Mouse (Mus musculus): ENCODE measurements around the gene Ptcd3. TPM values are rescaled to one million over a fixed set of nuclear protein-coding genes. Genes with fewer than 3 reads are reported as not detected.
"Not testable (repeated sequence)": the region's sequence is repeated elsewhere in the genome, so short reads cannot be mapped to it uniquely, and the experiment has no call there.

Gene Ptcd3
- total RNA-seq (2017), result 70.3 to 105 TPM (median 72.5 TPM) in 3 replicates

DNA sequence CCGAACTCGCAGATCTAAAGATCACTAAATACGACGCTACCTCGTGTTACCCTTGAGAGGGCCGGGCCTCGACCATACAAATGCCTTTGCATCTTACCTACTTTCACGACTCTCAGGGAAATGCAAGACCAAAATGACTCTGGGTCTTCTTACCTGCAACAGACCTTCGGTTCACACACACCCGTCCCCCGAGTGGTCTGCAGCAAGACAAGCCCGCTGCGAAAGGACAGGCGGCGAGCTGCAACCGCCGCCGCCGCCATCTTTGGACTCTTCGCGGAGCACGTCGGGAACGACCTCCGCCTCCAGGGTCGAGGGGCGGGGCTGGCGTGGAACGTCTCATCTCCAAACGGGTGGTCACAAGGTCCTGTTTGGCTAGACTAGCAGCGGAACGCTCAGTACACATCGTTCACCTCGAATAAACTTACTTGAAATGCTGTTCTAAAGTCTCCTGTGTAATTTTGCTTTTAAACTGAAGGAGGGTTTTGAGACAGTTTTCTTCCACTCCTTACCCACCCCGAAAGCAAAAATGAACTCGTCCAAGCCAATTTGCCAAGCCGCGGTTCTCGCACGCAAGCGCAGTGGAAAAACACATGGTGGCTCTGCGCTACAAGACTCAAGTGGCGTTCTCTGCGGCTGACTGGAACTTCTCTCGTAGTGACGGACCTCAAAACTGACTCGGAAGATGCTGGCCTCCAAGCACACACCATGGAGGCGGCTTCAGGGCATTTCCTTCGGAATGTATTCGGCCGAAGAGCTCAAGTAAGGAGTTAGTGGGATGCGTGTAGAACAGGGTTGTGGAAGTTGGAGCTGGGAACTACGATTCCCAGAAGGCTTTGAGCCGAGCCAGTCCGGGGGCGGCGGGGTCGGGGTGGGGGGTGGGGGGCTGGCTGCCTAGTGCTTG lies at the start of gene Ptcd3, which contains the start of gene Polr1a:
Ptcd3 (minus strand) TSS at position 270 of the 901 bp plus-strand sequence.
Polr1a (plus strand) TSS at position 573 of the 901 bp plus-strand sequence.
- peak; percentile 90 for ATAC-seq (replicated peaks; ENCODE audit: insufficient number of reproducible peaks, low FRiP score, low TSS enrichment, poor library complexity, severe bottlenecking)

DNA sequence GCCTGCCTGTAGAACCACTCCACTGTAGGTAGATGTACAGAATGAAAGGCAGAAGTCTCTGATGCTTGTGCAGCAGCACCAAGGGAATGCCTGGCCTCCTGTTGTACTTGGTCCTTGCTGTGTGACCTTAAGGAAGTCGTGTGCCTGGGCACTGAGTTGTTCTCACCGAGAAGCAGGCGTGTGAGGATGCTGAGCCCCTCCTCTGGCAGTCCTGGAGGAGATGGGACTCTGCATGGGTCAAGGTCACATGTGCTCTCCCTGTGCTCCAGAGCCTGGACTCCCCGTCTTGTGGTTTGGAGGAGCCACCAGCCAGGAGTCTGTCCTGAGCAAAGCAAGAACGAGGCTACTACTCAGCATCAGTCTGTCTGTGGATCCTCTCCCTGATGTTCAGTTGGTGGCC lies 42.6 kb upstream of the Ptcd3 start:
- ATAC-seq (replicated peaks; ENCODE audit: insufficient number of reproducible peaks, low FRiP score, low TSS enrichment, poor library complexity, severe bottlenecking), result peak; percentile 51; the same call in 1 of the 2 replicates

DNA sequence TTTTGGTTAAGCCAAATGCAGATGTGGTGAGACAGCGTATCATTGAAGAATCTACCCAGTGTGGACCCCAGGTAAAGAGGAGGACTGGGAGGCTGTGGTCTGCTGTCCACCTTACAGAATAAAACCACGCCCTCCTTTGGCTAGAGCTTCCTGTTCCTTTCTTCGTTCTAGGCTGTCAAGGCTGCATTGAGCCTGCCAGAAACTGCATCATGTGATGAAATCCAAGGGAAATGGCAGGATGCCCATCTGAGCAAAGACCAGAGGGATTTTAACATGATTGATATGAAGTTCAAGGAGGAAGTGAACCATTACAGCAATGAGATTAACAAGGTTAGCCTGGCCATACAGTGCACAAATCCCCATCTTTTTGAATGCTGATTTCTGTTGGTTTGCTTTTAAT lies 42.0 kb upstream of the Ptcd3 start:
- peak; percentile 47; the same call in 1 of the 2 replicates for ATAC-seq (replicated peaks; ENCODE audit: insufficient number of reproducible peaks, low FRiP score, low TSS enrichment, poor library complexity, severe bottlenecking)

DNA sequence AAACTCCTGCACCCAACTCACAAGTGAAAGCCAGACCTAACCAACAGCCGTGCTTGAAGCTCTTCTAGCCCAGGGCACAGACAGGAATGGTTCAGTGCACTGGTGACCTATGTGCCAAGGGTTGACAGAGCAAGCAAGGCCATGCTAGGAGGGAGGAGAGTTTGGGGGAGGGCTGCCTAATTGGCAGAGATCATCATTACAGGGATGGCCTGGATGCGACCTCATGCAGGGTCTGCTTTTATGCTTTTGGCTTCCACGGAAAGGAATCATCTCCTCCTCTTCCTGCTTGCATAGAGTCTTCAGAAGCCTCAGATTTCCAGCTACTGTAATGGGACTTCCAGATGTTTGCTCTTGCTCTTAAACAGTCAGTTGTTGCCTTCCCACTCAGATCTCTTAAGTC lies 41.2 kb upstream of the Ptcd3 start:
- ATAC-seq (replicated peaks; ENCODE audit: insufficient number of reproducible peaks, low FRiP score, low TSS enrichment, poor library complexity, severe bottlenecking), result no peak

DNA sequence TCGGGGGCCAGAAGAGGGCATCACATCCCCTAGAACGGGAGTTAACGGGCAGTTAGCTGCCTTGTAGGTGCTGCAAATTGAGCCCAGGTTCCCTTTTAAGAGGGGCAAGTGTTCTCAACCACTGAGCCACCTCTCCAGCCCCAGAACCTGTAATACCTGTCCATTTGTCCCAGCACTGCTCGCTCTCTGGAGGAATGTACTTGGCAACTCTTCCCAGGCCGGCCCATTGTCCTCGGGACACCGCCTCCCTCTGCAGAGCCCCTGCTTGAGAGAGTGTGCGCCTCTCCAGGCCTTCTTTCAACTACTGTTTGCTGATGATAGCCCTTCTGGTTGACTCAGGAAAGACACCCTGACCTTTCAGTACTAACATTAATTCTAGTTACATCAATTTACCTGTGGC lies 37.6 kb upstream of the Ptcd3 start:
- no peak for ATAC-seq (replicated peaks; ENCODE audit: insufficient number of reproducible peaks, low FRiP score, low TSS enrichment, poor library complexity, severe bottlenecking)

DNA sequence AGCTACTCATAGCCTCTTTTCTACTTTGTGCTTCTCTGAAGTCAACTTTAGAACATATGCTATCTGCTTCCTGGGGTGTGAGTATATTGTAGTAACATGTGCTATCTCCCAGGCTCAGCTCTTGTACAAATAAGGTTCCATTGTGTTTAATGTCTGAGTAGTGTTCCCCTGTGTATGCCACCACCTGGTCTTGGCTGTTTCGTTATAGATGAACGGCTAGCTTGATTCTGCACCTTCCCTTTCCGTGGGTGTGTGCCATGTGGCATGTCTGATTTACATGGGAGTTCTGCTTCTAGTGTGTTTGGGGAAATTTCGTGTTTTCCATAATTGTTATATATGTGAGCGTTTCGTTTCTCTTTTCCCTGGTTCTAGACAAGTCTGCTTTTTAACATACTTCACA lies 36.6 kb upstream of the Ptcd3 start:
- no peak for ATAC-seq (replicated peaks; ENCODE audit: insufficient number of reproducible peaks, low FRiP score, low TSS enrichment, poor library complexity, severe bottlenecking)

DNA sequence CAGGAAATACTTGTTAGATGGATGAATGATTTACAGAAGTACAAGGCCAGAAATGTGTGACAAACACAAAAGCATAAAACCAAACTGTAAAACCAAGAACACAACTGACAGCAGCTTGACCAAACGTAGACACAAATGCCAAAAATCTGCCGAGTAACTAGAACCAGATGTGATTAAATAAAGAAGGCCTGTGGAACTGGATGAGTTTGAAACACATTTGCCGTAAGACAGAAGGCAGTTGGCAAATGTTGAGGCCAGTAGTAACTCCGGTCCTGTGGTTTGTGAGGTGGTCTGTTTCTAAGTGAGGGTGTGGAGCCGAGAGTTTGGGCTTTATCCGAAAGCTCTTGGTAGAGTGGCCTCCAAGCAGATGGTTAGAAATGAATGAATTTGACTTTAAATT lies 32.4 kb upstream of the Ptcd3 start:
- no peak for ATAC-seq (replicated peaks; ENCODE audit: insufficient number of reproducible peaks, low FRiP score, low TSS enrichment, poor library complexity, severe bottlenecking)

DNA sequence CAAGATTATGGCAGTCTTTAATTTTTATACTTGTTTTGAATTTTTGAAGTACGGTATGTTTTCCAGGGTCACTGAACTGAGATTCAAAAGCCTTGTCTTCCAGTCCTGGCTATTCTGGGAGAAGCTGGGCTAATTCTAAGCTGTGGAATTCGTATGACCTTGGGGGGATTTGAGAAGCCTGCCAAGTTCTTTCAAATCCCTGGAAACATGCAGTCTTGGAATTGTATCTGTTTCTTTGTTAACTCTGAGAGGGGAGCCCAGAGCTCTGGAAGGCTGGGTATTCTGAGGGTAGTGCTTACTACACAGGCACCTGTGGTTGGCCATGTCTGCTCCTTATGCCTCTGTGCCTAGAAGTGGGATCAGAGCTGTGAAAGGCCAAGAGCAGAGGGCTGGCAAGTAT lies 27.2 kb upstream of the Ptcd3 start:
- ATAC-seq (replicated peaks; ENCODE audit: insufficient number of reproducible peaks, low FRiP score, low TSS enrichment, poor library complexity, severe bottlenecking), result no peak

DNA sequence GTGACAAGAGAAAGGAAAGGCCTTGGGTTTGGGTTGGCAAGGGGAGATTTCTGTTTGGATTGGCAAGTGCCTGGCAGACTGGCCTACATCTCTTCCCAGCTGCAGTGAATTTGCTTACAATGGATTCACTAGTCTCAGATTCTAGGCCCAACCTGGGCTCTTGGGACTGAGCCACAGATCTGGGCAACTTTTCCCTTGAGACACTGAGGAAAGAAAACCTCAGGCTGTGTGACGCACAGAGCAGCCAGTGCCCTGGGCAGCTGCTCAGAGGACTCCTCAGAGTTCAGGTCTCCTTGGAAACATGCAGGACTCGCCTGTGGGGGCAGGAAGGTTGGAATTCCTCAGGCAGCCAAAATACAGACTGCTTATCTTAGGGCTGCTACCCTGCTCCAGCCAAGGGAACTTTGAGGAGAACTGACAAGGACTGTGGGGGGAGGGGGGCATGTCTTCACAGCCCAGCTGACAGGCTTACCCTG lies 25.6 kb upstream of the Ptcd3 start:
- no peak for ATAC-seq (replicated peaks; ENCODE audit: insufficient number of reproducible peaks, low FRiP score, low TSS enrichment, poor library complexity, severe bottlenecking)

DNA sequence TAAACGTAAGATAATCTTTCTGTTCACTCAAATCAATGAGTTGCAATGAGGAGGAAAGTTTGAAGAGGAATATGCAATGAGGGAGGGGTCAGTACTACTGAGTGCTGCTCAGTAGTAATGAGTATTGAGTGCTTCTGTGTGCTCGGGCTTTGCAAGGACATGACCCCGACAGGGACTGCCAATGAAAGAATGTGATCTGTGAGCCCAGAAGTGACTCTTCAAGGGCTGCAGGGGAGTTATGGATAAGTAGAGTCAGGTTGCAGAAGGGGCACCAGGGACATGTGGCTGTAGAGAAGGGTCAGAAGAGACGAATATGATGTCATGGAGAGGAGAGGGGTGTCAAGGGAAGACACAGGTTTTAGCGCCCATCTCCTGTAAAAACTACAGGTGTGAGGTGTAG lies 23.8 kb upstream of the Ptcd3 start:
- no peak for ATAC-seq (replicated peaks; ENCODE audit: insufficient number of reproducible peaks, low FRiP score, low TSS enrichment, poor library complexity, severe bottlenecking)

DNA sequence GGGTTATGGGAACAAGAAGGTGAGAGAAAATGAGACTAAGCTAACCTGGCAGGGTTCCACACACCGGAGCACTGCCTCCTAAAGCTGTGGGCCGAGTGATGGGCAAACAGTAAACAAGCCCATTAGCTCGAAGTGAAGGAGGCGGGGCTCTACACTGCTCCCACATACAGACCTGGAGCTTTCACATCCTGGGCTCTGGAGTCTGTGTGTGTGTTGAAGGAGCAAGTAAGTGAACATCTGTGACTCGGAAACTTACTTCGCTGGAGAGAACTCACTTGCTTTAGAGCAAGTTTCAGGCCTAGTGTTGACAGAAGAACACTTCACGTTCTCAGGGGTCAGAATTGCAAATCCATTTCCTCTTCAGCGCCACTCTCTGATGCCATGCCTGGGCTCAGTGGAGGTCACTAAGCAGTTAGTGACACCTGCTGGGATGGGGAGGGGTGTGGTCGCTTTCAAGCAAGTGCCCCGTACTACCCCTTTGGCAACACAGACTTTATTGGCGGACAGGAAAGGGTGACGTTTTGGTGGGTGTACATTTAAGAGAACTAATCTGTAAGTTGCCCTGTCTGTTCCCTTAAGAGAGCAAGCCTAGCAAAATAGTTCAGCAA lies 22.4 kb upstream of the Ptcd3 start:
- peak; percentile 36 for ATAC-seq (replicated peaks; ENCODE audit: insufficient number of reproducible peaks, low FRiP score, low TSS enrichment, poor library complexity, severe bottlenecking)

DNA sequence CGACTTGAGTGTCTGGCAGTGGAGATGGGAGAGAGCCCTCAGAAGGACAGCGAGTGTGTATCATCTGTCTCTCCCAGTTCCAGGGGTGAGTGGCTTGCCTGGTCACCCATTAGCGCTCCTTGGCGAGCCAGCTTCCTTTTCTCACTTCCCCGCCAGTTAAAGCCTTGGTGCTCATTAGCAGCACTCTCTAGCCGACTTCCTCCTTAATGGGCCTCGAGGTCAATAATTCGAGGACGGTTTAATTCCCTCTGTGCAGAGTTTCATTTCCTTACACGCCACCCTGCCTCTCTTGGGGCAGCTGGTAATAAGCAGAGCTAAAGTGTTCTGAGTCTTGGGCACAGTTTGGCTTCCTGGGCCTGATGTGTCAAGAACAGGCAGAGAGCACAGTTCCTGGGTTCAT lies 21.5 kb upstream of the Ptcd3 start:
- peak; percentile 87 for ATAC-seq (replicated peaks; ENCODE audit: insufficient number of reproducible peaks, low FRiP score, low TSS enrichment, poor library complexity, severe bottlenecking)

DNA sequence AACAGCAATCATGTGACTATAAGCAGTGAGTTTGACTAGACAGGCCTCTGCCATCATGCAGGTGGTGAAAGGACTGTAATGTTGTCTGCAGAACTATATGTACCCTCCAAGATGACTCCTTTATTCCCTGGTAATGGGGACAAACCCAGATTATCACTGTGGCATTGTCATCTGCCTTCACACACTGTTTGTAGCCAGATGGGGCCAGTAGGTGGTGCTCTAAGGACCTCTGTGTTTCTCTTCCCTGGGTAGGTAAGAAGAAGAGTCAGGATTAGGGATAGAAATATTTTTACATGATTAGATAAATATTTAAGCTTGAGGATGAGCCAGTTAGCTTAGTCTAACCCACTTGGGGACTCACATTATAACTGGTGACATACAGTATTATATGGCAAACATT lies 19.4 kb upstream of the Ptcd3 start:
- ATAC-seq (replicated peaks; ENCODE audit: insufficient number of reproducible peaks, low FRiP score, low TSS enrichment, poor library complexity, severe bottlenecking), result no peak

DNA sequence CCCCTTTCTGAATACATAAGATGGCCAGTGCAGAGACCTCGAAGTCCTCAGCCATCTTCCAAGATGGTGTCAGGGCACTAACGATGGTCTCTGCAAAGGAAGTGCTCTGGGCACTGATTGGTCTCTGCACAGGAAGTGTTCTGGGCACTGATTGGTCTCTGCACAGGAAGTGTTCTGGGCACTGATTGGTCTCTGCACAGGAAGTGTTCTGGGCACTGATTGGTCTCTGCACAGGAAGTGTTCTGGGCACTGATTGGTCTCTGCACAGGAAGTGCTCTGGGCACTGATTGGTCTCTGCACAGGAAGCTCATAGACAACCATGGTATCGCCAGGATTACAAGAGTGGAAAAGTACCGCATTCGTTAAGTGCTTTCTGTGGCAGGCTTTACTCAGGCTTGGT lies 16.7 kb upstream of the Ptcd3 start:
- not testable (repeated sequence) for ATAC-seq (replicated peaks; ENCODE audit: insufficient number of reproducible peaks, low FRiP score, low TSS enrichment, poor library complexity, severe bottlenecking)

DNA sequence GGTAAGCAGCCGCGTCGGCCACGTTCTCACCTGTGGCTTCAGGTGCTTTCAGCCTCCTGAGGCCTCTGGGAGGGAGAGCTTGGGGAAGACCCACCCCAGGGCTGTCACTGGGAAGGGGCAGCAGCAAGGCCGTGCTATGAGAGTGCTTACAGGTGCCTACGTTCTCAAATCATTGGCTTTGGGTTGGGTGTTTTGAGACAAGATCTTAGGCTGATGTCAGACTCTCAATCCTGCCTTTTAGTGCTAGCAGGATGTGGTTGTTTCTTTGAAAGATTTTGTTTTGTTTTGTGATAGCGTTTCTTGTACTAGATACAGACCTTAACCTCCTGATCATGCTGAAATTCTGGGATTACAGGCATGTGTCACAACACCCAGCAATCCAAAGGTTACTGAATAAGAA lies 12.2 kb upstream of the Ptcd3 start:
- ATAC-seq (replicated peaks; ENCODE audit: insufficient number of reproducible peaks, low FRiP score, low TSS enrichment, poor library complexity, severe bottlenecking), result no peak

DNA sequence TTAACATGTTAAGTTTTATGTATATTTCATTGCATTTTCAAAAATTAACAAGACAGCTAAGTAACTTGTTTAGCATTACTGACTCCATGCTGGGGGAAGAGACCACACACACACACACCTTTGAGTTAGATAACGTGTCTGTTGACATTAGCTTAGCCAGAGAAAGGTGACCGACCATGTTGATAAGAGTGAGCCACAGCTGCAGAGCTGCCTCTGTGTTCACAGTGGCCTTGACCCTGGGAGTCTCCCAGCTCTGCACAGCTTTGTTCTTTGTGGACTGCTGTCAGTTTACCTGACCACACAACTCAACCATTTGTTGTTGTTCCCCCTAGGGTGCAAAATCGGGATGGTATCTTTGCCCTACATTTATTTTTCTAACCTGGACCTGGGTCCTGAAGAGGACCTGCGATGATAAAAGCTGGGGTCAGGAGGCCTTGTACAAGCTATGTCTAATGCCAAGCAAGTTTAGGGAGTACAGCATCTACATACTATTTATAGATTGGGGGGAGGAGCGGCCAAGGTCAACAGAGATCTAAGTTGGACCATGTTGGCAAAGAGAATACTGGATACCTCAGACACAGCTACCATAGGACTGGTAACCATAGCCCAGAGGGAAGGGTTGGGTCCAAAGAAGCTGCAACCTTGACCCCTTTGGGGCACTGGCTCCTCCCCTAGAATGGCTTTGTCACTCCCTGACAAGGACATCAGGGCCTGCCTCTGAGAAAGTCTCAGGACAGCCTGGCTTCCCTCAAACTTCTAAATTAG lies 3.3 kb upstream of the Ptcd3 start:
- ATAC-seq (replicated peaks; ENCODE audit: insufficient number of reproducible peaks, low FRiP score, low TSS enrichment, poor library complexity, severe bottlenecking), result no peak

DNA sequence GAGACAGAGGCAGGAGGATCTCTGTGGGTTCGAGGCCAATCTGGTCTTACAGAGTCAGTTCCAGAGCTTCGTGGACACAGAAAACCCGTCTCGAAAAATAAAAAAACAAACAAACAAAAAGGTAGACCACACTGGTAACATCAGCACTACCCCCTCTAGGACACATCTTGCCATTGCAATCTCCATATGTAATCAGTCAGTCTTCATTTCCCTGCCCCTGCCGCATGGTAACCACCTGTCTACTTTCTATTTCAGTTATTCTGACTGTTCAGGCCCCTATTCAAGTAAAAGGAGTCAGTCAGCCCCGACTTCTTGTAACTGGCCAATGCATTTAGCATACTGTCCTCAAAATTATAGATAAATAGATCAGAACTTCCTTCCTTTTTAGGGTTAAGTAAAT lies 1.3 kb upstream of the Ptcd3 start:
- no peak for ATAC-seq (replicated peaks; ENCODE audit: insufficient number of reproducible peaks, low FRiP score, low TSS enrichment, poor library complexity, severe bottlenecking)

DNA sequence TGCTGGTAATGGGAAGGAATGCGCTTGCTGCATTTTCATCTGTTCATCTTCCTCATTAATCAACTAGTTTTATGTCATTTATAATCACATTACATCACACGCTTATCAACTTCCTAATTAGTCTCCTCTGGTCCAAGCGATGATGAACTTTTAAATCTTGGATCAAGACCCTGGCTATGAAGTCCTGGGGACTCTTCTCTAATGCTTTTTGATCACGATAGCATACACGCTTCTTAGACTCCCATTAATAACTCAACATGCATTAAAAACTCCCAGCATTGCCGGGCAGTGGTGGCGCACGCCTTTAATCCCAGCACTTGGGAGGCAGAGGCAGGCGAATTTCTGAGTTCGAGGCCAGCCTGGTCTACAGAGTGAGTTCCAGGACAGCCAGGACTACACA lies 834 bp upstream of the Ptcd3 start:
- no peak for ATAC-seq (replicated peaks; ENCODE audit: insufficient number of reproducible peaks, low FRiP score, low TSS enrichment, poor library complexity, severe bottlenecking)

DNA sequence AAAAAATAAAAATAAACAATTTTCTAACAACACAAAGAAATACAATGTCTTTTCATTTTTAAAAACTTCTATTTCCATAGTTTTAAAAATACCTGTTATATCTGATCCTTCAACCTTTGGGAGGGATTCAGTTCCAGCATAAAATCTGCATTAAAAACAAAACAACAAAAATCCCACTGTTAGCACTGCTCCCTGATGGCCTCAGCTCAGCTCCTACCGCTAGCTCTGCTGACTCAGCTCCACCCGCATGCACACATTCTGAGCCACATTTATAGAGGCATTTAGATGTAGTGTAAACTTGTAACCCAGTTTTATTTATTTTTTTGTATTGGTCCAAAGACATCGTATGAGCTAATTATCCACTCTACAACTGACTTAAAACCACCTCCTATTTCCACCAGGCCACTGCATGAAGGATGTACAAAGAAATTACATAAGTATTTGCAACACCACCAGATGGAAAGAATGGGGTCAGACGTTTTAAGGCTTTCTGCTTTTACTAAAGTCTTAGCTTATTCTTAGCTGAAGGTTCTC lies 781 bp downstream of the Ptcd3 start:
- no peak for ATAC-seq (replicated peaks; ENCODE audit: insufficient number of reproducible peaks, low FRiP score, low TSS enrichment, poor library complexity, severe bottlenecking)

Data from monocyte, adult 5-6 weeks (primary cell).